Mouse (Mus musculus) splenic B cell, adult 2 months (primary cell): ENCODE results near the gene Syngr3.

ENCODE experiments used
- DNase-seq: peaks from one replicate; pipeline ENCODE4 v3.0.0-alpha.2; 2011; ENCODE audit warnings: low read depth, low spot score
- H3K27me3 ChIP-seq: 2 replicates; pipeline ENCODE4 v1.6.1; 2012; ENCODE audit warnings: mild to moderate bottlenecking, low read length, moderate library complexity, mixed read lengths; ENCODE audit not compliant: control insufficient read depth, poor library complexity, insufficient read depth, severe bottlenecking
- H3K36me3 ChIP-seq: 2 replicates; pipeline ENCODE4 v1.6.1; 2012; ENCODE audit warnings: mild to moderate bottlenecking, low read length, moderate library complexity, mixed read lengths; ENCODE audit not compliant: control insufficient read depth, poor library complexity, insufficient read depth, severe bottlenecking

Syngr3 gene

GRCm38 (mm10) chr17:24650070-24650616, 39.6 kb downstream of the Syngr3 start, which contains the start of gene Slc9a3r2:
Slc9a3r2 (minus strand) TSS chr17:24650327.
- no peaks in the 10 kb centered on the region for H3K36me3 ChIP-seq
- DNase-seq = no peak

GRCm38 (mm10) chr17:24649581-24650069, 40.1 kb downstream of the Syngr3 start:
- H3K27me3 ChIP-seq = no peaks in the 10 kb centered on the region
- no peaks in the 10 kb centered on the region for H3K36me3 ChIP-seq
- DNase-seq = no peak

More at GRCm38 (mm10) chr17:24650070-24650616, 39.6 kb downstream of the Syngr3 start, which contains the start of gene Slc9a3r2:
- no peaks in the 10 kb centered on the region for H3K27me3 ChIP-seq

GRCm38 (mm10) chr17:24648731-24649377, 40.9 kb downstream of the Syngr3 start:
- no peaks in the 10 kb centered on the region for H3K36me3 ChIP-seq
- no peaks in the 10 kb centered on the region for H3K27me3 ChIP-seq
- no peak for DNase-seq

GRCm38 (mm10) chr17:24647493-24647892, 42.3 kb downstream of the Syngr3 start:
- Histone ChIP-seq H3K27me3 (no peaks in the 10 kb centered on the region), H3K36me3 (no peaks in the 10 kb centered on the region)
- DNase-seq = no peak

GRCm38 (mm10) chr17:24646381-24646780, 43.4 kb downstream of the Syngr3 start:
- DNase-seq = no peak
- no peaks in the 10 kb centered on the region for H3K36me3 ChIP-seq
- H3K27me3 ChIP-seq = no peaks in the 10 kb centered on the region

GRCm38 (mm10) chr17:24645916-24646315, 43.8 kb downstream of the Syngr3 start:
- DNase-seq = no peak
- H3K27me3 ChIP-seq = no peaks in the 10 kb centered on the region
- no peaks in the 10 kb centered on the region for H3K36me3 ChIP-seq

- Histone ChIP-seq H3K27me3 (no peaks in the 10 kb centered on the region), H3K36me3 (no peaks in the 10 kb centered on the region)
- DNase-seq = no peak
Observed at GRCm38 (mm10) chr17:24644875-24645721, 44.7 kb downstream of the Syngr3 start.

GRCm38 (mm10) chr17:24644030-24644715, 45.6 kb downstream of the Syngr3 start:
- H3K27me3 ChIP-seq = no peaks in the 10 kb centered on the region
- no peak for DNase-seq

GRCm38 (mm10) chr17:24642791-24643343, 46.9 kb downstream of the Syngr3 start:
- no peak for DNase-seq
- H3K36me3 ChIP-seq = no peaks in the 10 kb centered on the region
- H3K27me3 ChIP-seq = no peaks in the 10 kb centered on the region

More at GRCm38 (mm10) chr17:24644030-24644715, 45.6 kb downstream of the Syngr3 start:
- no peaks in the 10 kb centered on the region for H3K36me3 ChIP-seq

- Histone ChIP-seq H3K27me3 (no peaks in the 10 kb centered on the region), H3K36me3 (no peaks in the 10 kb centered on the region)
- no peak for DNase-seq
Observed at GRCm38 (mm10) chr17:24641944-24642343, 47.8 kb downstream of the Syngr3 start.

GRCm38 (mm10) chr17:24640581-24640980, 49.2 kb downstream of the Syngr3 start:
- H3K27me3 ChIP-seq = no peaks in the 10 kb centered on the region
- no peaks in the 10 kb centered on the region for H3K36me3 ChIP-seq
- DNase-seq = no peak

GRCm38 (mm10) chr17:24640119-24640518, 49.6 kb downstream of the Syngr3 start:
- DNase-seq = no peak
- Histone ChIP-seq H3K36me3 (no peaks in the 10 kb centered on the region), H3K27me3 (no peaks in the 10 kb centered on the region)

GRCm38 (mm10) chr17:24639571-24639988, 50.2 kb downstream of the Syngr3 start:
- Histone ChIP-seq H3K36me3 (no peaks in the 10 kb centered on the region), H3K27me3 (no peaks in the 10 kb centered on the region)
- no peak for DNase-seq

GRCm38 (mm10) chr17:24638840-24639239, 50.9 kb downstream of the Syngr3 start:
- Histone ChIP-seq H3K36me3 (no peaks in the 10 kb centered on the region), H3K27me3 (no peaks in the 10 kb centered on the region)
- no peak for DNase-seq
